Mouse (Mus musculus) limb, embryonic 15.5 days (tissue): ENCODE measurements around the gene Gm42715. TPM values are rescaled to one million over a fixed set of nuclear protein-coding genes. Genes with fewer than 3 reads are reported as not detected.
A peak's percentile ranks its signal among the peaks of the same experiment; 100 is the strongest.

Source experiments
- ATAC-seq: fragments of 200-750 bp; cut with Nextera tagmentation; 2 replicates; pipeline ENCODE4 v1.8.0; 2017; ENCODE audit warnings: low read depth, moderate TSS enrichment; ENCODE audit not compliant: insufficient number of reproducible peaks, low FRiP score, low TSS enrichment
- H3K27ac ChIP-seq: fragments of 300-500 bp; sonication (generic); 2 replicates; pipeline ENCODE4 v1.5.1; 2015; ENCODE audit warnings: moderate library complexity, mild to moderate bottlenecking, inconsistent platforms
- H3K27me3 ChIP-seq: fragments of 300-500 bp; sonication (generic); 2 replicates; pipeline ENCODE4 v1.6.1; 2015; ENCODE audit warnings: inconsistent platforms
- H3K36me3 ChIP-seq: fragments of 300-500 bp; sonication (generic); 2 replicates; pipeline ENCODE4 v1.6.1; 2015; ENCODE audit warnings: inconsistent platforms
- H3K4me1 ChIP-seq: fragments of 300-500 bp; sonication (generic); 2 replicates; pipeline ENCODE4 v1.6.1; 2015; ENCODE audit warnings: inconsistent platforms
- H3K4me2 ChIP-seq: fragments of 300-500 bp; sonication (generic); 2 replicates; pipeline ENCODE4 v1.6.1; 2015; ENCODE audit warnings: mild to moderate bottlenecking, inconsistent platforms
- H3K4me3 ChIP-seq: fragments of 300-500 bp; sonication (generic); 2 replicates; pipeline ENCODE4 v1.5.1; 2015; ENCODE audit warnings: mild to moderate bottlenecking, inconsistent platforms
- H3K9ac ChIP-seq: fragments of 300-500 bp; sonication (generic); 2 replicates; pipeline ENCODE4 v1.6.1; 2015; ENCODE audit warnings: inconsistent platforms
- H3K9me3 ChIP-seq: fragments of 300-500 bp; sonication (generic); 2 replicates; pipeline ENCODE4 v1.6.1; 2016; ENCODE audit warnings: inconsistent platforms
- WGBS: fragments of 180-500 bp; shearing (Covaris S2); methylation state at CpG from one replicate; pipeline ENCODE4 v1.1.7; 2015; 5-methylcytosine and 5-hydroxymethylcytosine counted together
- microRNA-seq: library from miRNA; unstranded; fragments of <30 nt; microRNA quantifications from one replicate; pipeline ENCODE4, GENCODE M21; 2016
- polyA plus RNA-seq: library from polyadenylated mRNA; unstranded; fragments of >200 nt; fragmentation: Nextera tagmentation; extraction: Ambion mirVana; gene quantifications from 2 replicates; pipeline ENCODE4 v1.2.1, GENCODE M21; 2015

The Gm42715 gene
- polyA plus RNA-seq, 1 experiment from 2014 or later: 13.1 TPM

DNA sequence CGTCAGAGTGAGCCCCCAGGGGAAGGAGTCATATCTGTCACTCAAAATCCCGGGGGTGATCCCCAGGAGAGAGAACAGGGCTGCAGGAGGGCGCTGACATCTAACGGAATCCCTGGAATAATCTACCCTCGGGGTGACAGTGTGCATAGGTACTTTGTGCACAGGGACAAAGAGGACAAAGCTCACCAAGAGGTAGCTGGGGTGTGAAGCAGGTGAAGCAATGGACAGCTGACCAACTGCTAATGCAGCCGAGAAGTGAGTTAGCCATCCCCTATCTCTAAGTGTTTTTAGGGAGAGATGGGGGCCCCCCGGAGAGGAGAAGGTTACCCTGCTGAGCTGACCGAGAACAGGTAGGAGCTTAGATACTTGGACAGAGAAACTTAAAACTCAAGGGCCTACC, 94.7 kb downstream of the Gm42715 start:
- Histone ChIP-seq H3K4me1 (peaks cover 19% of the 10 kb centered on the region), H3K9me3 (no peaks in the 10 kb centered on the region), H3K4me2 (peak overlapping the region; percentile 75), H3K4me3 (peak overlapping the region; percentile 97), H3K9ac (peak overlapping the region; percentile 86), H3K36me3 (peaks cover 38% of the 10 kb centered on the region), H3K27me3 (no peaks in the 10 kb centered on the region), H3K27ac (peak overlapping the region; percentile 82; the same call in 1 of the 2 replicates)
- WGBS: 20% methylated on average over 8 of the region's 8 CpGs
- ATAC-seq: no peak

GRCm38 (mm10) chr7:127614511-127614890, 95.1 kb downstream of the Gm42715 start:
- Histone ChIP-seq H3K9me3 (no peaks in the 10 kb centered on the region), H3K4me3 (peak overlapping the region; percentile 97), H3K27me3 (no peaks in the 10 kb centered on the region), H3K9ac (peak overlapping the region; percentile 86), H3K36me3 (peaks cover 34% of the 10 kb centered on the region), H3K4me1 (peaks cover 19% of the 10 kb centered on the region), H3K27ac (peak overlapping the region; percentile 82), H3K4me2 (peak overlapping the region; percentile 75)
- WGBS: under 1% methylated on average over 33 of the region's 44 CpGs
- ATAC-seq: peak; percentile 46

- Histone ChIP-seq H3K27me3 (no peaks in the 10 kb centered on the region), H3K4me3 (peak within 1 kb of the TSS; percentile 97), H3K4me1 (peaks cover 19% of the 10 kb centered on the region), H3K36me3 (peaks cover 27% of the 10 kb centered on the region), H3K9me3 (no peaks in the 10 kb centered on the region), H3K9ac (peak within 1 kb of the TSS; percentile 86), H3K4me2 (peak within 1 kb of the TSS; percentile 75), H3K27ac (peak within 1 kb of the TSS; percentile 82)
- peak; percentile 75 for ATAC-seq
- 1% methylated on average over 46 of the region's 50 CpGs for WGBS
Measured at GRCm38 (mm10) chr7:127614891-127615843, 95.8 kb downstream of the Gm42715 start, which contains the start of gene Zfp629. Zfp629 (minus strand) TSS chr7:127615797.

GRCm38 (mm10) chr7:127616336-127616735, 97.0 kb downstream of the Gm42715 start:
- Histone ChIP-seq H3K4me1 (peaks cover 19% of the 10 kb centered on the region), H3K9ac (no peak overlapping the region), H3K4me2 (no peak overlapping the region), H3K4me3 (no peak overlapping the region), H3K9me3 (no peaks in the 10 kb centered on the region), H3K36me3 (peaks cover 15% of the 10 kb centered on the region), H3K27ac (no peak overlapping the region), H3K27me3 (no peaks in the 10 kb centered on the region)
- 79% methylated on average over 1 of the region's 1 CpGs for WGBS
- ATAC-seq: no peak

Small RNA genes lying within 50 kb of the gene (microRNA-seq; reads per million reads assigned to microRNA genes)
- not detected for gene Gm47278
- gene Mir7060: not detected

Other genes starting within 250 kb of the Gm42715 start
- gene Sephs2, start 245.5 kb upstream of the Gm42715 start, polyA plus RNA-seq: 56.7 and 59.1 TPM in 2 replicates
- 1.2 and 1.3 TPM in 2 replicates for gene Itgal, start 223.3 kb upstream of the Gm42715 start, polyA plus RNA-seq
- 14.3 and 16.4 TPM in 2 replicates for gene Zfp768, start 174.0 kb upstream of the Gm42715 start, polyA plus RNA-seq
- gene Zfp747, start 143.5 kb upstream of the Gm42715 start, polyA plus RNA-seq: 9.4 and 10.1 TPM in 2 replicates
- gene 9130019O22Rik, start 132.4 kb upstream of the Gm42715 start, polyA plus RNA-seq: 5.6 and 6.5 TPM in 2 replicates
- gene E430018J23Rik, start 126.0 kb upstream of the Gm42715 start, polyA plus RNA-seq: 7.5 and 8.1 TPM in 2 replicates
- 9.7 and 9.8 TPM in 2 replicates for gene Zfp764, start 112.8 kb upstream of the Gm42715 start, polyA plus RNA-seq
- 22.9 and 24.0 TPM in 2 replicates for gene Zfp688, start 97.5 kb upstream of the Gm42715 start, polyA plus RNA-seq
- gene Zfp689, start 70.4 kb upstream of the Gm42715 start, polyA plus RNA-seq: 9.4 and 9.8 TPM in 2 replicates
- gene Prr14, start 60.0 kb upstream of the Gm42715 start, polyA plus RNA-seq: 37.4 and 45.2 TPM in 2 replicates
- gene Fbrs, start 40.4 kb upstream of the Gm42715 start, polyA plus RNA-seq: 13.7 and 16.0 TPM in 2 replicates
- gene Srcap, start 7.6 kb upstream of the Gm42715 start, polyA plus RNA-seq: 37.6 and 40.0 TPM in 2 replicates
- 8.7 and 12.1 TPM in 2 replicates for gene Tmem265, start 41.8 kb downstream of the Gm42715 start, polyA plus RNA-seq
- gene Phkg2, start 53.8 kb downstream of the Gm42715 start, polyA plus RNA-seq: 39.3 and 41.5 TPM in 2 replicates
- 4.2 and 7.2 TPM in 2 replicates for gene Ccdc189, start 69.0 kb downstream of the Gm42715 start, polyA plus RNA-seq
- gene Rnf40, start 69.2 kb downstream of the Gm42715 start, polyA plus RNA-seq: 42.9 and 46.1 TPM in 2 replicates
- gene Zfp629, start 96.2 kb downstream of the Gm42715 start, polyA plus RNA-seq: 11.5 and 11.7 TPM in 2 replicates
- 81.1 and 90.5 TPM in 2 replicates for gene Bcl7c, start 189.3 kb downstream of the Gm42715 start, polyA plus RNA-seq
- 25.3 and 28.7 TPM in 2 replicates for gene Ctf1, start 193.2 kb downstream of the Gm42715 start, polyA plus RNA-seq
- gene Ctf2, start 212.6 kb downstream of the Gm42715 start, polyA plus RNA-seq: 0.19 and 0.44 TPM in 2 replicates
- 4.3 and 4.4 TPM in 2 replicates for gene Fbxl19, start 225.0 kb downstream of the Gm42715 start, polyA plus RNA-seq